Mouse (Mus musculus) left cerebral cortex, adult 6 months (tissue): Measurements from ENCODE around the gene Zfp108. TPM values are rescaled to one million over a fixed set of nuclear protein-coding genes. Genes with fewer than 3 reads are reported as not detected.

Experiments used
- long read RNA-seq, 2 experiments: library from polyadenylated mRNA; unstranded; transcript quantifications; one replicate each; pipeline ENCODE4 v2.0.0; 2019 to 2020
- polyA plus RNA-seq: library from polyadenylated mRNA; unstranded; fragments of <200 nt; fragmentation: Nextera tagmentation; gene quantifications from 2 replicates; pipeline ENCODE4 v1.2.3, GENCODE M21; 2021

Zfp108 gene
- 2.8 and 3.1 TPM in 2 replicates for polyA plus RNA-seq
- long read RNA-seq, experiment 1, transcript Zfp108-203 (4 exons, 2,562 nt) = major isoform, 5 of 27 reads
- long read RNA-seq, experiment 1, partial matches to known transcripts = 9 of 27 reads
- long read RNA-seq, experiment 1, other reads (novel, unspliced or antisense) = 13 of 27 reads
- long read RNA-seq, experiment 2, partial matches to known transcripts = 2 of 6 reads
- long read RNA-seq, experiment 2, other reads (novel, unspliced or antisense) = 3 of 6 reads

DNA sequence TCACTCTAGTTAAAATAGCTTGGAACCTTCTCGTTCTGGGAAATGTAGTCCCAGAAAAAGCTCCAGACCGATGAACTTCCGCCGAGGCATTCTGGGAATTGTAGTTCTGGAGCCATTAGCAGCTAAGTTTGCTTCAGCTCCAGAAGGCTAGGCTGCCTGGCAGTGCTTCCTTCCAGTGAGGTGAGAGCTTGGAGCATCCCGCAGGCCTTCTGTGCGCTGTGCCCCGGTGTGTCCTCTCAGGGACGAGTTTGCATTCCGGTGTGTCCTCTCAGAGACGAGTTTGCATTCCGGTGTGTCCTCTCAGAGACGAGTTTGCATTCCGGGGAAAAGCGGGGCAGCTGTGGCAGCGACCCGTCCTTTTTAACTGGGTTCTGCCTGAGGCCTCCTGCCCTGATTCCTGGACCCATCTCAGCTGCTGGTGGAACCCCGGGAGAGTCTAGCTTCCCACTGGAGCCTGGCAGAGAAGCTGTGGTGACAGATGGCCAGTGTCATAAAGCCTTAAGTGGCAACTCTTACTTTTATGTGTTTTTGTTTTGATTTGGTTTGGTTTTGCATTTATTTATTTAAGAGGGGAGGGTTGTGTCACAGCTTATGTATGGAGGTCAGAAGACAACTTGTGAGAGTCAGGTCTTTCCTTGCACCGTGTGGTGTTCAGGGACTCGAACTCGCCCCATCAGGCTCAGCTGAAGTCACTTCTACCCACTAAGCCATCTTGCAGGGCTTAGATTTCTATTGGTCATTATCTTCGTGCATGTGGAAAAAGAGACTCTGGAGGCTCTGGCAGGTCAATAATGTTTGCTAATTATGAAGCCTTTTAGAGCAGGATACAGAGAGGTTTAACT lies at the start of gene Zfp108:
Gene Zfp108 (plus strand): TSS at position 162 of the 842 bp plus-strand sequence.

DNA sequence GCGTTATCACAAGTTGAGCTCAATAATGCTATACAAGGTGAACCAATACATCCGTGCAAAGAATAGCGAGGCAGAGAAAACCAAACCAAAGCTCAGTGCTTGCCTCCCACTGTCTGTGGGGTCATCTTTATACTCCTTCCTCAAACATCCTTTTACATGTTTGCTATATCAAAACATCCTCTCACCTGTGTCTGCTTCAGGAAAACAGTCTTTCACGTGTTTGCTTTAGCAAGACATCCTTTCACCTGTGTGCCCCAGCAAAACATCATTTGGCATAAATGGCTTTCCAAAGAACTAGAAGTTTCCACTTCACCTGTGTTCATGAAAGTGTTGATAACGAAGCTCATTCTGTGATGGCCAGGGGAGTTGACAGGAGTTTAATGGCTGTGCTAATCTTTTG lies 43.3 kb upstream of the Zfp108 start, which contains the start of gene Zfp111:
Gene Zfp111 (minus strand): TSS at position 101 of the 400 bp plus-strand sequence.

GRCm38 (mm10) chr7:24237040-24237791 lies 17.4 kb upstream of the Zfp108 start, which contains the start of gene Zfp109:
TSS of gene Zfp109 (minus strand) at chr7:24237560.

DNA sequence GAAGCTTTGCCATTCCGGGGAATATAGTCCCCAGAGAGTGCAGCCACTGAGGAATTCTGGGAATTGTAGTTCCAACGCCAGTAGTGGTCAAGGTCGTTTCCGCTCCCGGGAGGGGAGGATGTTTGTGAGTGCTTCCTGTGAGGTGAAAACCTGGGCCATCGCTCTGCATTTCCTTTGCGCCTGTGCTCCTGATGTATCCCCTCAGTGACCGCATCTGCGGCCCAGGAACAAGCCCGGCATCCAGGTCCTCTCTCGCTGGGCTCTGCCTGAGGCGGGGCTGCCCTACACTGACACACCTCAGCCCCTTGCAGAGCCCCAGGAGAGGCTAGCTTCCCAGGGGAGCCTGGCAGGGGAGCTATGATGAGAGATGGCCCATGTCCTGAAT lies 15.7 kb downstream of the Zfp108 start, which contains the start of gene Zfp93:
Gene Zfp93 (plus strand): TSS at position 133 of the 385 bp plus-strand sequence.

GRCm38 (mm10) chr7:24300771-24301282 lies 46.2 kb downstream of the Zfp108 start, which contains the start of gene Zfp61:
TSS of gene Zfp61 (minus strand) at chr7:24301232.

Other genes with a start within 250 kb of the Zfp108 start
- not detected in 2 replicates for gene Vmn1r183, start 201.5 kb upstream of the Zfp108 start, polyA plus RNA-seq
- gene Zfp180, start 172.9 kb upstream of the Zfp108 start, polyA plus RNA-seq = 24.4 and 27.1 TPM in 2 replicates
- 2.7 and 3.6 TPM in 2 replicates for gene Zfp112, start 142.5 kb upstream of the Zfp108 start, polyA plus RNA-seq
- 12.2 and 13.5 TPM in 2 replicates for gene Zfp235, start 120.6 kb upstream of the Zfp108 start, polyA plus RNA-seq
- gene Zfp114, start 79.7 kb upstream of the Zfp108 start, polyA plus RNA-seq = 0.93 and 0.98 TPM in 2 replicates
- 1.6 TPM in 2 replicates for gene Zfp111, start 43.4 kb upstream of the Zfp108 start, polyA plus RNA-seq
- 4.4 and 4.6 TPM in 2 replicates for gene Zfp109, start 17.2 kb upstream of the Zfp108 start, polyA plus RNA-seq
- gene Zfp93, start 15.6 kb downstream of the Zfp108 start, polyA plus RNA-seq = 6.1 and 7.0 TPM in 2 replicates
- gene Zfp61, start 46.4 kb downstream of the Zfp108 start, polyA plus RNA-seq = 10.9 and 15.1 TPM in 2 replicates
- 14.5 and 15.2 TPM in 2 replicates for gene Zfp94, start 61.9 kb downstream of the Zfp108 start, polyA plus RNA-seq
- gene Tescl, start 79.1 kb downstream of the Zfp108 start, polyA plus RNA-seq = not detected in 2 replicates
- not detected in 2 replicates for gene Lypd5, start 94.4 kb downstream of the Zfp108 start, polyA plus RNA-seq
- 0.45 and 0.63 TPM in 2 replicates for gene Kcnn4, start 115.5 kb downstream of the Zfp108 start, polyA plus RNA-seq
- 15.3 and 22.7 TPM in 2 replicates for gene Smg9, start 144.8 kb downstream of the Zfp108 start, polyA plus RNA-seq
- gene Irgc1, start 197.5 kb downstream of the Zfp108 start, polyA plus RNA-seq = 0.33 and 0.49 TPM in 2 replicates
- gene Plaur, start 207.7 kb downstream of the Zfp108 start, polyA plus RNA-seq = 3.0 and 3.1 TPM in 2 replicates
- 6.4 and 35.9 TPM in 2 replicates for gene Cadm4, start 227.2 kb downstream of the Zfp108 start, polyA plus RNA-seq